Mouse (Mus musculus) stomach, postnatal 0 days (tissue): ENCODE measurements at regions not wholly inside any gene's neighbourhood (a gene's known extent, or its start where the extent isn't known, plus 50 kb on each side); places are given as distances from the start of the nearest gene placed in this dataset.

Source experiments
- CTCF ChIP-seq: IDR thresholded peaks from 2 replicates; pipeline ENCODE4 v1.5.1; 2016; ENCODE audit warnings: antibody characterized with exemption, low read depth, mild to moderate bottlenecking, moderate library complexity
- EP300 ChIP-seq: optimal IDR thresholded peaks from 2 replicates; pipeline ENCODE3; 2016; ENCODE audit warnings: antibody characterized with exemption

DNA sequence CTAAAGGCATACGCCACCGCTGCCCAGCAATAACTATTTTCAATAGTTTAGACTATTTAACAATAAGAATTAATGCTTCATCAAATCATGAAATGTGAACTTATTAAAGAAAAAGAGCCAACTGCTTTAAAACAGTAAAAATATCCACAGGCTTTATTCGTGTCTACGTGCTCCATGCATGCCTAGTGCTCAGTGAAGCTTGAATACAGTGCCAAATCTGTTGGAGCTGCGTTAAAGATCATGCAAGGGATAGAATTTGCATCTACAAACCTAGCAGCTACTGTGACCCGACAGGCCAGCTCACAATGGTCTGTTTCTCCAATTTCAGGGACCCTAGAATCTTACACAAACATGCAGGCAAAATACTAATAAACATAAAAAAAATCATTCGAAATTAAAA is 1147.3 kb upstream of the Flrt2 start:
- TF ChIP-seq CTCF: no peak
- no peak for TF ChIP-seq EP300
